Mouse (Mus musculus): ENCODE results near the gene Mrpl49.

GRCm38 (mm10) chr19:6018142-6019089, 39.2 kb downstream of the Mrpl49 start:
- TF ChIP-seq POLR2A (IDR thresholded peaks at IDR 0.05; ENCODE audit: low read depth, low read length) (no peak), CTCF (conservative IDR thresholded peaks at IDR 0.05; ENCODE audit: insufficient read depth, insufficient read length, low read depth, low read length) (peak; percentile 97; the same call in 1 of the 2 replicates)

Data from kidney, adult 2 months (tissue).